In the genomic region with DNA sequence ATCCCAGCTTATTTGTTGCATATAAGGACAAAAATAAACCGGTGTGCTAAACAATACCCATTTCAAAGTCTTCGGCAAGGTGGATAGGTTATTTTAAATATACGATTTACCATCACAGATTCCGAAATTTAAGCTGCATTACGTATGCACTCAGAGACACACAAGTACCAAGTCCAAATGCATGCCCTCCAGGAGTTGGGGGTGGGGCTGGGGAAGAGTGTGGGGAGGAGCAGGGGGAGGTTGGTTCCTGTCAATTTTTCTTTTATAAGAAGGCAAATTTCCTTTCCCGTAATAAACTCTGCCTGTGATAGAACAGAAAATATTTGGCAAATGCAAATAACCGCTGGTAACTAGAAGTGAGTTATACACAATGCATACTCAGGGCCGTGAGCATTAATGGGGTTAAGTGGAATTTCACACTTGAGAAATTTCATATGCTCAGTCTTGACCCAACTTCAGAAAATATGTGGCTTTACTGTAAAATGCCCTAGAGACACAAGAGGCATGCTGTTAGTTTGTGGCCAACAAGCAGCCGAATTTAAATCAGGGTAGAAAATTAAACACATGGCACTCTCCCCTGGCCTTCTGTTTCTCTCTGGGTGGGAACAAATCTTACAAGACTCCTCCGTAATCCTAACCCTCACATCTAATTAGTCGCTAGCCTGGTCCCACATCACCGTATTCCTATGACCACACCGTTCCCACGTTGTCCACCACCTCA, we compare ENCODE assay signal across 18 mouse cellular contexts.
DNase-seq lines count a peak whose midpoint lies in the region; ATAC-seq lines count a peak whose summit lies in the region.
"Had no signal": no experiment of that assay in that cellular context is flagged by ENCODE, and none has a peak within 500 bp of the region (broad histone marks: within the 10 kb centered on the region; RNA-seq: fewer than 3 reads in every experiment).

No protein-coding gene starts in this region.

- H3K4me1 ChIP-seq in kidney, embryonic 16.5 days (ENCODE audit: insufficient read depth, low read length) = no peaks in the 10 kb centered on the region
- H3K4me1 ChIP-seq in forebrain, embryonic 15.5 days = peaks cover 8% of the 10 kb centered on the region; the same call in 1 of the 2 replicates
- no peaks in the 10 kb centered on the region for H3K4me1 ChIP-seq in neural tube, embryonic 15.5 days
- H3K4me1 ChIP-seq: hindbrain, embryonic 12.5 days had no signal

- 0 out of 2 replicates have a peak overlapping the region, but pooled peaks have one; percentile 34 for H3K27ac ChIP-seq in kidney, embryonic 16.5 days (ENCODE audit: low read length)
- H3K27ac ChIP-seq in forebrain, embryonic 15.5 days (replicated peaks) = peak overlapping the region; percentile 36
- H3K27ac ChIP-seq in neural tube, embryonic 15.5 days (replicated peaks) = no peak overlapping the region
- H3K27ac ChIP-seq: gastrocnemius, adult 2 months; heart, adult 2 months; hindbrain, embryonic 12.5 days; layer of hippocampus, adult 2 months had no signal

- no peaks in the 10 kb centered on the region for H3K9me3 ChIP-seq in kidney, embryonic 16.5 days (ENCODE audit: low read length)
- no peaks in the 10 kb centered on the region for H3K9me3 ChIP-seq in forebrain, embryonic 15.5 days
- no peaks in the 10 kb centered on the region for H3K9me3 ChIP-seq in neural tube, embryonic 15.5 days (replicated peaks)
- H3K9me3 ChIP-seq: G1E; hindbrain, embryonic 12.5 days had no signal

- 59% methylated on average over 14 of the region's 14 CpGs for WGBS in kidney, embryonic 16.5 days
- 54% methylated on average over 14 of the region's 14 CpGs for WGBS in forebrain, embryonic 15.5 days
- WGBS in neural tube, embryonic 15.5 days = 73% methylated on average over 14 of the region's 14 CpGs

- DNase-seq in kidney, postnatal 25 days = no peak
- DNase-seq in cerebellum, adult 11 months = peak; percentile 27
- DNase-seq in cerebellum, adult 9-10 months = peak; percentile 72
- DNase-seq in spleen, postnatal 10 days (ENCODE audit: low spot score in 2 of 2) = no peak
- DNase-seq: adrenal gland, postnatal 14 days; gastrocnemius, adult 2 months; heart, adult 2 months; kidney, adult 18-20 months; liver; lung, adult 18-20 months; lung, postnatal 36 days had no signal

- no peak overlapping the region for H3K9ac ChIP-seq in kidney, embryonic 16.5 days (replicated peaks; ENCODE audit: low read length)
- no peak overlapping the region for H3K9ac ChIP-seq in forebrain, embryonic 15.5 days (replicated peaks)
- H3K9ac ChIP-seq in neural tube, embryonic 15.5 days (replicated peaks) = no peak overlapping the region
- H3K9ac ChIP-seq: hindbrain, embryonic 12.5 days had no signal

- no peaks in the 10 kb centered on the region for H3K36me3 ChIP-seq in kidney, embryonic 16.5 days (ENCODE audit: insufficient read depth, low read length)
- H3K36me3 ChIP-seq in forebrain, embryonic 15.5 days = no peaks in the 10 kb centered on the region
- H3K36me3 ChIP-seq in neural tube, embryonic 15.5 days = no peaks in the 10 kb centered on the region
- H3K36me3 ChIP-seq: G1E; hindbrain, embryonic 12.5 days had no signal

- H3K4me3 ChIP-seq in kidney, embryonic 16.5 days (ENCODE audit: low read length) = no peak overlapping the region
- no peak overlapping the region for H3K4me3 ChIP-seq in forebrain, embryonic 15.5 days
- H3K4me3 ChIP-seq in neural tube, embryonic 15.5 days (replicated peaks) = no peak overlapping the region
- H3K4me3 ChIP-seq: gastrocnemius, adult 2 months; heart, adult 2 months; hindbrain, embryonic 12.5 days; layer of hippocampus, adult 2 months had no signal

- peak; percentile 71; the same call in 1 of the 2 replicates for ATAC-seq in kidney, embryonic 16.5 days (ENCODE audit: low FRiP score, low TSS enrichment)
- peak; percentile 90 for ATAC-seq in forebrain, embryonic 15.5 days (replicated peaks)
- ATAC-seq in neural tube, embryonic 15.5 days (ENCODE audit: low FRiP score) = no peak

- H3K4me2 ChIP-seq in kidney, embryonic 16.5 days (replicated peaks; ENCODE audit: low read depth, low read length) = no peak overlapping the region
- H3K4me2 ChIP-seq in forebrain, embryonic 15.5 days (replicated peaks) = no peak overlapping the region
- H3K4me2 ChIP-seq in neural tube, embryonic 15.5 days = no peak overlapping the region
- H3K4me2 ChIP-seq: hindbrain, embryonic 12.5 days; midbrain, embryonic 11.5 days had no signal

- H3K27me3 ChIP-seq in kidney, embryonic 16.5 days (ENCODE audit: insufficient read depth, low read length) = no peaks in the 10 kb centered on the region
- H3K27me3 ChIP-seq in forebrain, embryonic 15.5 days = no peaks in the 10 kb centered on the region
- no peaks in the 10 kb centered on the region for H3K27me3 ChIP-seq in neural tube, embryonic 15.5 days (replicated peaks)
- H3K27me3 ChIP-seq: hindbrain, embryonic 12.5 days had no signal

Comparison
In these comparisons a context has a peak if more than half of its experiments do, and no peak if none do; other contexts are left out.
1. DNase-seq: peak in cerebellum, adult 11 months (single experiment) and cerebellum, adult 9-10 months (single experiment); none in kidney, postnatal 25 days (0 of 2) and spleen, postnatal 10 days (0 of 2).